In genomic region chr5:111975686-111976085, GRCm38 (mm10) we compare ENCODE assay signal across 22 mouse cellular contexts.
A peak's percentile ranks its signal among the peaks of the same experiment; 100 is the strongest.
DNase-seq lines count a peak whose midpoint lies in the region; ATAC-seq and TF ChIP-seq lines count a peak whose summit lies in the region.
"Had no signal": no experiment of that assay in that cellular context is flagged by ENCODE, and none has a peak within 500 bp of the region (broad histone marks: within the 10 kb centered on the region; RNA-seq: fewer than 3 reads in every experiment).

No protein-coding gene starts in this region.

- DNase-seq in adrenal gland, postnatal 14 days = peak; percentile 5
- DNase-seq in adrenal gland, adult 8-10 months = no peak
- DNase-seq in heart, adult 11 months = peak; percentile 58
- DNase-seq in heart, adult 8-10 months (ENCODE audit: low spot score) = no peak
- no peak for DNase-seq in layer of hippocampus, adult 18-20 months (ENCODE audit: low spot score in 2 of 2)
- DNase-seq: adrenal gland, postnatal 10 days; cerebellum, adult 9-10 months; kidney, postnatal 25 days; layer of hippocampus, postnatal 36 days; liver, postnatal 0 days had no signal

- 0 out of 2 replicates have a peak overlapping the region, but pooled peaks have one; percentile 5 for H3K9ac ChIP-seq in neural tube, embryonic 13.5 days
- no peak overlapping the region for H3K9ac ChIP-seq in neural tube, embryonic 15.5 days (replicated peaks)
- no peak overlapping the region for H3K9ac ChIP-seq in intestine, postnatal 0 days (ENCODE audit: low read depth, low read length)
- H3K9ac ChIP-seq: embryonic facial prominence, embryonic 12.5 days; limb, embryonic 12.5 days; liver, postnatal 0 days had no signal

- 8% methylated on average over 7 of the region's 7 CpGs for WGBS in neural tube, embryonic 13.5 days
- 14% methylated on average over 7 of the region's 7 CpGs for WGBS in neural tube, embryonic 15.5 days
- WGBS in intestine, postnatal 0 days = 30% methylated on average over 7 of the region's 7 CpGs

- peaks cover 7% of the 10 kb centered on the region; the same call in 1 of the 2 replicates for H3K9me3 ChIP-seq in neural tube, embryonic 13.5 days
- peaks cover 5% of the 10 kb centered on the region; the same call in 1 of the 2 replicates for H3K9me3 ChIP-seq in neural tube, embryonic 15.5 days (replicated peaks)
- no peaks in the 10 kb centered on the region for H3K9me3 ChIP-seq in intestine, postnatal 0 days (ENCODE audit: control insufficient read depth)

- 0 out of 2 replicates have a peak, but pooled peaks have one; percentile 43 for ATAC-seq in neural tube, embryonic 13.5 days (ENCODE audit: low read depth)
- ATAC-seq in neural tube, embryonic 15.5 days (ENCODE audit: low FRiP score) = no peak
- ATAC-seq in intestine, postnatal 0 days = no peak
- ATAC-seq: activated CD4-positive, CD25-positive, alpha-beta regulatory T cell, adult 4 months; intestine, embryonic 16.5 days; liver, postnatal 0 days; lung, postnatal 0 days had no signal

- H3K4me1 ChIP-seq in neural tube, embryonic 13.5 days (replicated peaks) = peaks cover 10% of the 10 kb centered on the region
- H3K4me1 ChIP-seq in neural tube, embryonic 15.5 days = peaks cover 7% of the 10 kb centered on the region; the same call in 1 of the 2 replicates
- H3K4me1 ChIP-seq in intestine, postnatal 0 days (replicated peaks; ENCODE audit: control insufficient read depth, insufficient read depth, low read length) = no peaks in the 10 kb centered on the region
- H3K4me1 ChIP-seq: embryonic facial prominence, embryonic 12.5 days; limb, embryonic 12.5 days had no signal

- H3K4me2 ChIP-seq in neural tube, embryonic 13.5 days = no peak overlapping the region
- no peak overlapping the region for H3K4me2 ChIP-seq in neural tube, embryonic 15.5 days
- H3K4me2 ChIP-seq in intestine, postnatal 0 days (replicated peaks; ENCODE audit: low read depth) = no peak overlapping the region
- H3K4me2 ChIP-seq: embryonic facial prominence, embryonic 12.5 days; heart, embryonic 11.5 days; limb, embryonic 12.5 days; liver, embryonic 11.5 days; midbrain, embryonic 11.5 days had no signal

- no peak overlapping the region for H3K4me3 ChIP-seq in neural tube, embryonic 13.5 days
- H3K4me3 ChIP-seq in neural tube, embryonic 15.5 days (replicated peaks) = no peak overlapping the region
- H3K4me3 ChIP-seq in intestine, postnatal 0 days (ENCODE audit: low read depth, low read length) = no peak overlapping the region
- H3K4me3 ChIP-seq: embryonic facial prominence, embryonic 12.5 days; limb, embryonic 12.5 days had no signal

- H3K36me3 ChIP-seq in neural tube, embryonic 13.5 days = no peaks in the 10 kb centered on the region
- no peaks in the 10 kb centered on the region for H3K36me3 ChIP-seq in neural tube, embryonic 15.5 days
- H3K36me3 ChIP-seq in intestine, postnatal 0 days (ENCODE audit: control insufficient read depth, insufficient read depth) = no peaks in the 10 kb centered on the region
- H3K36me3 ChIP-seq: embryonic facial prominence, embryonic 12.5 days; limb, embryonic 12.5 days had no signal

- no peak for TF ChIP-seq CTCF in intestine, postnatal 0 days (IDR thresholded peaks at IDR 0.05; ENCODE audit: low read depth)

- no peaks in the 10 kb centered on the region for H3K27me3 ChIP-seq in neural tube, embryonic 13.5 days
- no peaks in the 10 kb centered on the region; the same call in 1 of the 2 replicates for H3K27me3 ChIP-seq in neural tube, embryonic 15.5 days (replicated peaks)
- H3K27me3 ChIP-seq in intestine, postnatal 0 days (replicated peaks; ENCODE audit: control insufficient read depth, insufficient read depth, low read length) = no peaks in the 10 kb centered on the region
- H3K27me3 ChIP-seq: embryonic facial prominence, embryonic 12.5 days had no signal

- H3K27ac ChIP-seq in neural tube, embryonic 13.5 days (replicated peaks) = peak overlapping the region; percentile 49; the same call in 1 of the 2 replicates
- no peak overlapping the region for H3K27ac ChIP-seq in neural tube, embryonic 15.5 days (replicated peaks)
- H3K27ac ChIP-seq in intestine, postnatal 0 days (ENCODE audit: low read depth, low read length) = no peak overlapping the region
- H3K27ac ChIP-seq: embryonic facial prominence, embryonic 12.5 days; limb, embryonic 12.5 days; stomach, postnatal 0 days had no signal

Comparison
In these comparisons a context has a peak if more than half of its experiments do, and no peak if none do; other contexts are left out.
1. DNase-seq: peak in adrenal gland, postnatal 14 days (single experiment) and heart, adult 11 months (single experiment); none in adrenal gland, adult 8-10 months (single experiment), heart, adult 8-10 months (single experiment) and layer of hippocampus, adult 18-20 months (0 of 2).